In the genomic region with DNA sequence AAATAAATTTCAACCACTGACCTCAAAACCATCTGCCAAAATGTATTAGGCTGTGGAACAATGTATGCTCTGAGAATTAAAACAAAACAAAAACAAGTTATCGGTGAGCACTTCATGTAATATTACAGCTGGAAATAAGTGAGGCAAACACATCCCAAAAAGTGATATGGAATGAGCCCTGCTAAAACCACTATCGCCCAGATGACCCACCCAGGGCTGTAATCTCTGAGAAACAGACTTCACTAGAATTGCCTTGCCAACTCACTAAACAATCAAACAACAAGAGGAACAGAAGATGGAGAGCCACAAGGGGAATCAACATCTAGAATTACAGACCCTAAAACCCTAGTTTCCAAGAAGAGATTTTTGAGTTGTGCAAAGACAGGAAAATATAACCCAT, we compare ENCODE assay signal across 7 mouse cellular contexts. TPM values are rescaled to one million over a fixed set of nuclear protein-coding genes. Genes with fewer than 3 reads are reported as not detected.
DNase-seq lines count a peak whose midpoint lies in the region; ATAC-seq and TF ChIP-seq lines count a peak whose summit lies in the region.

No protein-coding gene starts in this region.

- no peak for ATAC-seq in forebrain, embryonic 13.5 days
- ATAC-seq in liver, embryonic 12.5 days: peak; percentile 78

- H3K27ac ChIP-seq in testis, adult 2 months (ENCODE audit: control insufficient read depth, insufficient read depth, low read depth, low read length): peak overlapping the region; percentile 91; the same call in 1 of the 2 replicates
- no peak overlapping the region for H3K27ac ChIP-seq in forebrain, embryonic 13.5 days
- peak overlapping the region; percentile 99 for H3K27ac ChIP-seq in liver, embryonic 12.5 days

- 91% methylated on average over 2 of the region's 2 CpGs for WGBS in forebrain, embryonic 13.5 days
- 16% methylated on average over 2 of the region's 2 CpGs for WGBS in liver, embryonic 12.5 days (ENCODE audit: insufficient replicate concordance)

- peak overlapping the region; percentile 59 for H3K4me2 ChIP-seq in forebrain, embryonic 13.5 days
- peak overlapping the region; percentile 86 for H3K4me2 ChIP-seq in liver, embryonic 12.5 days

- H3K4me3 ChIP-seq in testis, adult 2 months (ENCODE audit: control insufficient read depth, low read depth, low read length): peak overlapping the region; percentile 97; the same call in 1 of the 2 replicates
- peak overlapping the region; percentile 77 for H3K4me3 ChIP-seq in forebrain, embryonic 13.5 days
- peak overlapping the region; percentile 75 for H3K4me3 ChIP-seq in liver, embryonic 12.5 days

- H3K4me1 ChIP-seq in testis, adult 2 months (ENCODE audit: control insufficient read depth, insufficient read depth, low read length): no peaks in the 10 kb centered on the region; the same call in 1 of the 2 replicates
- H3K4me1 ChIP-seq in forebrain, embryonic 13.5 days: peaks cover 23% of the 10 kb centered on the region
- H3K4me1 ChIP-seq in liver, embryonic 12.5 days: peaks cover 52% of the 10 kb centered on the region

- H3K27me3 ChIP-seq in testis, adult 2 months (ENCODE audit: control insufficient read depth, insufficient read depth, low read length): no peaks in the 10 kb centered on the region
- H3K27me3 ChIP-seq in forebrain, embryonic 13.5 days: no peaks in the 10 kb centered on the region
- H3K27me3 ChIP-seq in liver, embryonic 12.5 days (replicated peaks): no peaks in the 10 kb centered on the region

- no peak for DNase-seq in testis, postnatal 14 days (ENCODE audit: low spot score)
- no peak for DNase-seq in gastrocnemius, postnatal 10 days
- no peak for DNase-seq in cerebellum, adult 9-11 months
- no peak for DNase-seq in cerebellum, adult 18-20 months

- no peak for TF ChIP-seq CTCF in testis, adult 2 months (IDR thresholded peaks at IDR 0.05; ENCODE audit: control insufficient read depth, insufficient read depth, insufficient replicate concordance, low read depth, low read length)

- H3K9me3 ChIP-seq in forebrain, embryonic 13.5 days (replicated peaks): no peaks in the 10 kb centered on the region
- H3K9me3 ChIP-seq in liver, embryonic 12.5 days (replicated peaks): no peaks in the 10 kb centered on the region

- H3K9ac ChIP-seq in forebrain, embryonic 13.5 days: peak overlapping the region; percentile 65; the same call in 1 of the 2 replicates
- peak overlapping the region; percentile 91 for H3K9ac ChIP-seq in liver, embryonic 12.5 days

- TF ChIP-seq POLR2A in testis, adult 2 months (IDR thresholded peaks at IDR 0.05; ENCODE audit: control insufficient read depth, low read depth, low read length): no peak

- no peaks in the 10 kb centered on the region for H3K36me3 ChIP-seq in testis, adult 2 months (ENCODE audit: control insufficient read depth, insufficient read depth, low read length)
- H3K36me3 ChIP-seq in forebrain, embryonic 13.5 days (ENCODE audit: poor library complexity, severe bottlenecking): peaks cover 4% of the 10 kb centered on the region
- H3K36me3 ChIP-seq in liver, embryonic 12.5 days: peaks cover 19% of the 10 kb centered on the region

RNA-seq across cellular contexts. Expression of gene Tmx1, which starts 0.8 kb away (rescaled TPM):
- polyA plus RNA-seq in testis, adult 2 months (2012; rRNA removed): 10.8 and 14.1 TPM in 2 replicates
- 133 and 142 TPM in 2 replicates for polyA plus RNA-seq in forebrain, embryonic 13.5 days (2015; fragmentation: Nextera tagmentation; extraction: Ambion mirVana)
- 134 and 139 TPM in 2 replicates for polyA plus RNA-seq in liver, embryonic 12.5 days (2016; fragmentation: Nextera tagmentation; extraction: Ambion mirVana)
- total RNA-seq in gastrocnemius, postnatal 10 days (2021): 10 to 100 TPM; 13.1 to 16.1 TPM
